Mouse (Mus musculus): ENCODE data around the gene Akap8l.

DNA sequence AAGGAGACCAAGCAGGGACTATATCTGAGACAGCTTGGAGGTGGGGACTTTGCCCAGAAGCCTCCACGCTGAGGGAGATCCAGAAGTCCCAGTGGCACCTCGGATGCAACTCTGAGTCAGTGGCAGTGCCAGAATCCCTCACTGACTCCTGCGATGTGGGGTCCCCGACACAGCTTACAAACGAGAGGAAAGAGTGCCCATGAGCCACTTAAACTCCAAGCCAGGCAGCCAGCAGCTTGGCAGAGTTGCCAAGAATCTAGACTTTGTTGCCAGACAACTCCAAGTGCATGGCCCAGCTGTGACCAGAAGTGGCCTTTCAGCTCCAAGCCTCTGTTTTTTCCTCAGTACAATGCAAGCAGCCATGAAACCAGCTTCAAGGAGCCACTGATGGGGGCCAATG is 33.3 kb upstream of the Akap8l start:
- TF ChIP-seq CTCF (IDR thresholded peaks at IDR 0.05; ENCODE audit: insufficient read depth, low read length): no peak
- no peak for TF ChIP-seq POLR2A (IDR thresholded peaks at IDR 0.05; ENCODE audit: borderline replicate concordance, extremely low read depth, low read depth, low read length)
